Mouse (Mus musculus) heart, adult 2 months (tissue): ENCODE data around the gene Gmcl1.

Source experiments
- CTCF ChIP-seq: fragments of 200-600 bp; IDR thresholded peaks from 2 replicates; pipeline ENCODE4 v1.8.1; 2022; ENCODE audit warnings: antibody characterized with exemption, mild to moderate bottlenecking, moderate library complexity
- POLR2A ChIP-seq: fragments of 200-500 bp; IDR thresholded peaks from 2 replicates; pipeline ENCODE4 v1.6.1; 2011; ENCODE audit warnings: mild to moderate bottlenecking, low read depth, low read length, control low read depth; ENCODE audit not compliant: insufficient read depth

GRCm38 (mm10) chr6:86694465-86694864 is 38.7 kb downstream of the Gmcl1 start:
- no peak for TF ChIP-seq POLR2A
- TF ChIP-seq CTCF: peak; percentile 87
